Mouse (Mus musculus) testis, adult 2 months (tissue): ENCODE results near the gene B4galnt2. TPM values are rescaled to one million over a fixed set of nuclear protein-coding genes. Genes with fewer than 3 reads are reported as not detected.

Experiments
- H3K27ac ChIP-seq: fragments of 200-500 bp; 2 replicates; pipeline ENCODE4 v1.5.1; 2012; ENCODE audit warnings: low read depth, low read length; ENCODE audit not compliant: control insufficient read depth, insufficient read depth
- H3K27me3 ChIP-seq: fragments of 200-500 bp; 2 replicates; pipeline ENCODE4 v1.6.1; 2012; ENCODE audit warnings: mild to moderate bottlenecking, low read length, moderate library complexity; ENCODE audit not compliant: control insufficient read depth, insufficient read depth
- H3K36me3 ChIP-seq: fragments of 200-500 bp; 2 replicates; pipeline ENCODE4 v1.6.1; 2012; ENCODE audit warnings: mild to moderate bottlenecking, low read length; ENCODE audit not compliant: control insufficient read depth, insufficient read depth
- H3K4me1 ChIP-seq: fragments of 200-500 bp; 2 replicates; pipeline ENCODE4 v1.6.1; 2012; ENCODE audit warnings: low read length; ENCODE audit not compliant: control insufficient read depth, insufficient read depth
- H3K4me3 ChIP-seq: fragments of 200-500 bp; 2 replicates; pipeline ENCODE4 v1.5.1; 2012; ENCODE audit warnings: low read depth, mild to moderate bottlenecking, low read length, moderate library complexity, mixed read lengths; ENCODE audit not compliant: control insufficient read depth
- CTCF ChIP-seq: fragments of 200-500 bp; IDR thresholded peaks from 2 replicates; pipeline ENCODE4 v1.5.1; 2012; ENCODE audit warnings: low read depth, mild to moderate bottlenecking, inconsistent platforms, low read length, moderate library complexity; ENCODE audit not compliant: control insufficient read depth, insufficient read depth, insufficient replicate concordance
- POLR2A ChIP-seq: fragments of 200-500 bp; IDR thresholded peaks from 2 replicates; pipeline ENCODE4 v1.6.1; 2012; ENCODE audit warnings: low read depth, mild to moderate bottlenecking, inconsistent platforms, low read length, moderate library complexity; ENCODE audit not compliant: control insufficient read depth
- polyA plus RNA-seq: library from polyadenylated mRNA; depleted of rRNA; stranded (reverse); fragments of >200 nt; gene quantifications from 2 replicates; pipeline ENCODE4 v1.2.3, GENCODE M21; 2012

B4galnt2 gene
- polyA plus RNA-seq, 1 experiment: 0.35 TPM

GRCm38 (mm10) chr11:95916426-95916825 lies 1.7 kb upstream of the B4galnt2 start:
- TF ChIP-seq CTCF (no peak), POLR2A (no peak)
- no peak overlapping the region for H3K27ac ChIP-seq
- H3K4me1 ChIP-seq: peaks cover 11% of the 10 kb centered on the region
- no peak overlapping the region for H3K4me3 ChIP-seq
- H3K36me3 ChIP-seq: no peaks in the 10 kb centered on the region
- no peaks in the 10 kb centered on the region; the same call in 1 of the 2 replicates for H3K27me3 ChIP-seq

- H3K27me3 ChIP-seq: no peaks in the 10 kb centered on the region; the same call in 1 of the 2 replicates
- no peak overlapping the region for H3K27ac ChIP-seq
- no peaks in the 10 kb centered on the region for H3K36me3 ChIP-seq
- TF ChIP-seq CTCF (no peak), POLR2A (no peak)
- peaks cover 11% of the 10 kb centered on the region for H3K4me1 ChIP-seq
- H3K4me3 ChIP-seq: peak overlapping the region; percentile 52
Measured at GRCm38 (mm10) chr11:95915006-95915710, 467 bp upstream of the B4galnt2 start.

GRCm38 (mm10) chr11:95913959-95914566 lies 628 bp downstream of the B4galnt2 start:
- H3K27me3 ChIP-seq: no peaks in the 10 kb centered on the region; the same call in 1 of the 2 replicates
- no peaks in the 10 kb centered on the region for H3K36me3 ChIP-seq
- H3K27ac ChIP-seq: no peak overlapping the region
- TF ChIP-seq CTCF: no peak
- TF ChIP-seq POLR2A: no peak
- peak overlapping the region; percentile 52 for H3K4me3 ChIP-seq
- H3K4me1 ChIP-seq: peaks cover 11% of the 10 kb centered on the region

- Histone ChIP-seq H3K27ac (no peak overlapping the region), H3K4me1 (peaks cover 11% of the 10 kb centered on the region), H3K36me3 (no peaks in the 10 kb centered on the region), H3K4me3 (no peak overlapping the region), H3K27me3 (no peaks in the 10 kb centered on the region; the same call in 1 of the 2 replicates)
- no peak for TF ChIP-seq CTCF
- no peak for TF ChIP-seq POLR2A
Measured at GRCm38 (mm10) chr11:95911579-95911978, 3.1 kb downstream of the B4galnt2 start.

- H3K27ac ChIP-seq: no peak overlapping the region
- TF ChIP-seq POLR2A: no peak
- H3K27me3 ChIP-seq: no peaks in the 10 kb centered on the region
- H3K4me3 ChIP-seq: no peak overlapping the region
- H3K4me1 ChIP-seq: no peaks in the 10 kb centered on the region
- H3K36me3 ChIP-seq: no peaks in the 10 kb centered on the region
Measured at GRCm38 (mm10) chr11:95907805-95908524, 6.7 kb downstream of the B4galnt2 start.

- TF ChIP-seq CTCF (no peak), POLR2A (no peak)
- Histone ChIP-seq H3K36me3 (no peaks in the 10 kb centered on the region), H3K4me1 (no peaks in the 10 kb centered on the region), H3K27me3 (no peaks in the 10 kb centered on the region), H3K4me3 (no peak overlapping the region), H3K27ac (no peak overlapping the region)
Measured at GRCm38 (mm10) chr11:95904290-95904689, 10.4 kb downstream of the B4galnt2 start.

- no peak overlapping the region for H3K27ac ChIP-seq
- no peaks in the 10 kb centered on the region for H3K27me3 ChIP-seq
- no peaks in the 10 kb centered on the region for H3K36me3 ChIP-seq
- no peak for TF ChIP-seq POLR2A
- TF ChIP-seq CTCF: no peak
- no peaks in the 10 kb centered on the region for H3K4me1 ChIP-seq
- H3K4me3 ChIP-seq: peak overlapping the region; percentile 6
Measured at GRCm38 (mm10) chr11:95896446-95897179, 18.1 kb downstream of the B4galnt2 start.
